Mouse (Mus musculus): ENCODE results near the gene Gpr84.

Gpr84 gene

GRCm38 (mm10) chr15:103335488-103336235, 25.2 kb upstream of the Gpr84 start:
- no peak for DNase-seq

- no peak for DNase-seq
These were observed 24.6 kb upstream of the Gpr84 start for GRCm38 (mm10) chr15:103335040-103335439.

- no peak for DNase-seq
These were observed 23.8 kb upstream of the Gpr84 start for GRCm38 (mm10) chr15:103334194-103334593.

GRCm38 (mm10) chr15:103333738-103334137, 23.3 kb upstream of the Gpr84 start:
- no peak for DNase-seq

- no peak for DNase-seq
These were observed 22.7 kb upstream of the Gpr84 start for GRCm38 (mm10) chr15:103333081-103333615.

- peak; percentile 85 for DNase-seq
These were observed 13.2 kb upstream of the Gpr84 start for GRCm38 (mm10) chr15:103323455-103324247.

- DNase-seq, result peak; percentile 71
These were observed 12.7 kb upstream of the Gpr84 start for GRCm38 (mm10) chr15:103323070-103323454.

GRCm38 (mm10) chr15:103322396-103322795, 12.0 kb upstream of the Gpr84 start:
- DNase-seq, result no peak

GRCm38 (mm10) chr15:103321076-103321475, 10.7 kb upstream of the Gpr84 start:
- no peak for DNase-seq

GRCm38 (mm10) chr15:103318201-103318816, 7.9 kb upstream of the Gpr84 start:
- no peak for DNase-seq

- no peak for DNase-seq
These were observed 7.3 kb upstream of the Gpr84 start for GRCm38 (mm10) chr15:103317731-103318130.

GRCm38 (mm10) chr15:103317120-103317519, 6.7 kb upstream of the Gpr84 start:
- no peak for DNase-seq

- DNase-seq, result no peak
These were observed 5.8 kb upstream of the Gpr84 start for GRCm38 (mm10) chr15:103315979-103316776.

- peak; percentile 64 for DNase-seq
These were observed 4.6 kb upstream of the Gpr84 start for GRCm38 (mm10) chr15:103315011-103315502.

- DNase-seq, result no peak
These were observed 3.8 kb upstream of the Gpr84 start for GRCm38 (mm10) chr15:103314181-103314580.

- DNase-seq, result peak; percentile 13
These were observed 3.2 kb upstream of the Gpr84 start for GRCm38 (mm10) chr15:103313495-103314095.

GRCm38 (mm10) chr15:103308876-103309580, 1.4 kb downstream of the Gpr84 start:
- DNase-seq, result peak; percentile 12

GRCm38 (mm10) chr15:103308056-103308875, 2.1 kb downstream of the Gpr84 start:
- DNase-seq, result peak; percentile 13

- DNase-seq, result peak; percentile 87
These were observed 3.3 kb downstream of the Gpr84 start for GRCm38 (mm10) chr15:103307125-103307524.
